Mouse (Mus musculus) liver, adult 2 months (tissue): ENCODE data around the gene E030030I06Rik. TPM values are rescaled to one million over a fixed set of nuclear protein-coding genes. Genes with fewer than 3 reads are reported as not detected.
A peak's percentile ranks its signal among the peaks of the same experiment; 100 is the strongest.
"Not testable (repeated sequence)": the region's sequence is repeated elsewhere in the genome, so short reads cannot be mapped to it uniquely, and the experiment has no call there.

Experiments used
- DNase-seq: peaks from one replicate; pipeline ENCODE4 v3.0.0-alpha.2; 2011; ENCODE audit warnings: low read depth, low spot score; ENCODE audit errors: extremely low read depth
- H3K27ac ChIP-seq: fragments of 200-500 bp; replicated peaks from 2 replicates; pipeline ENCODE4 v1.5.1; 2012; ENCODE audit warnings: low read depth, mild to moderate bottlenecking, control low read depth, inconsistent platforms, low read length; ENCODE audit not compliant: insufficient read depth
- H3K27me3 ChIP-seq: fragments of 200-500 bp; 2 replicates; pipeline ENCODE4 v1.6.1; 2012; ENCODE audit warnings: mild to moderate bottlenecking, moderate library complexity, low read length, inconsistent platforms; ENCODE audit not compliant: control insufficient read depth, insufficient read depth
- H3K36me3 ChIP-seq: fragments of 200-500 bp; 2 replicates; pipeline ENCODE4 v1.6.1; 2012; ENCODE audit warnings: low read length, inconsistent platforms; ENCODE audit not compliant: control insufficient read depth, insufficient read depth
- H3K4me1 ChIP-seq: fragments of 200-500 bp; 2 replicates; pipeline ENCODE4 v1.6.1; 2011; ENCODE audit warnings: low read length; ENCODE audit not compliant: control insufficient read depth, insufficient read depth
- H3K4me3 ChIP-seq: fragments of 200-500 bp; 2 replicates; pipeline ENCODE4 v1.5.1; 2011; ENCODE audit warnings: low read depth, mild to moderate bottlenecking, control low read depth, low read length, moderate library complexity; ENCODE audit not compliant: insufficient read depth
- H3K79me2 ChIP-seq: fragments of 200-500 bp; 2 replicates; pipeline ENCODE4 v1.6.1; 2012; ENCODE audit warnings: inconsistent platforms, mild to moderate bottlenecking, low read length, moderate library complexity; ENCODE audit not compliant: control insufficient read depth, insufficient read depth
- H3K9ac ChIP-seq: fragments of 200-500 bp; 2 replicates; pipeline ENCODE4 v1.6.1; 2012; ENCODE audit warnings: low read depth, mild to moderate bottlenecking, control low read depth, inconsistent platforms, low read length
- CTCF ChIP-seq: fragments of 200-500 bp; IDR thresholded peaks from 2 replicates; pipeline ENCODE4 v1.5.1; 2011; ENCODE audit warnings: low read depth, low read length, control low read depth
- POLR2A ChIP-seq: fragments of 200-500 bp; IDR thresholded peaks from 2 replicates; pipeline ENCODE4 v1.6.1; 2011; ENCODE audit warnings: low read length, control low read depth; ENCODE audit not compliant: insufficient read depth; ENCODE audit errors: extremely low read depth
- WGBS: fragments of 180-500 bp; shearing (Covaris S2); methylation state at CpG from one replicate; pipeline ENCODE4 v1.1.7; 2018; 5-methylcytosine and 5-hydroxymethylcytosine counted together
- polyA plus RNA-seq: library from polyadenylated mRNA; depleted of rRNA; stranded (reverse); fragments of >200 nt; gene quantifications from 2 replicates; pipeline ENCODE4 v1.2.3, GENCODE M21; 2012
- total RNA-seq: library from RNA; depleted of rRNA; stranded (reverse); fragments of >200 nt; gene quantifications from 2 replicates; pipeline ENCODE4 v1.2.3, GENCODE M21; 2014

Gene E030030I06Rik
- total and polyA plus RNA-seq, 2 experiments, result 1.2 to 7.0 TPM

DNA sequence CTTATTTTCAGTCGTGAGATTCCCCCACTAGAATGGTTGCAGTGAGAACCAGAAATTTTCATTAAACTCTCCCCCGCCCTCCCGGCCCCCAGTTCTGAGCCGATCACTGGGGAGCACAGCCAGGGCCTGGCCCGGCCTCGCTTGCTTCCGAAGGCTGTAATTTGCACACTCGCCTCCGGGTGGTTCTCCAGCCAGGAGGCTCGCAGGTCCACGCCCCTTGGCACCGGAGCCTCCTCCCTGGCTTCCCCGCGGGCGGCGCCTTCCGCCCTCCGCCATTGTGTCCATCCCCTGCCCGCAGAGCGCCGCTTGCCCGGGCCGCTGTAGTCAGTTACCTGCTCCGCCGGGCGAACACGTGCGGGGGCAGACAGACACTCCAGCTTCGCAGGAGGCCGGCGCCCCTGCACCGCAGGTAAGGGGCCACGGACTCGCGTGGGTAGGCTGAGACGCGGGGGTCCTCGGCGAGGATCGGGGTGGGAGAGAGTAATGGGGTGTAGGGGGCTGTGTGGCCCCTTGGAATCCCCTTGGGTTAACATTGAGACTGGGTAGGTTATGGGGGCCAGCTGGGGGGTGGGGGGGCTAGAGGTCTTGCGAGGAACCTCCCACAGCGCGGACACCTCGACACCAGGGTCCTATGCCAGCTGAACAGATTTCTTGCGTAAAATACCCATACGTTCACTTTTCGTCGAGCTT lies 9.4 kb upstream of the E030030I06Rik start, which contains the start of the genes Raet1e and H60b:
Raet1e (plus strand) TSS at position 260 of the 690 bp plus-strand sequence.
H60b (plus strand) TSS at position 277 of the 690 bp plus-strand sequence.
- peaks cover 11% of the 10 kb centered on the region for H3K27me3 ChIP-seq
- not testable (repeated sequence) for H3K79me2 ChIP-seq, H3K4me1 ChIP-seq, H3K27ac ChIP-seq, H3K36me3 ChIP-seq, H3K9ac ChIP-seq
- DNase-seq, result peak; percentile 68
- 2% methylated on average over 48 of the region's 48 CpGs for whole genome bisulfite sequencing
- peak; percentile 56 for TF ChIP-seq CTCF
- H3K4me3 ChIP-seq, result peak within 1 kb of the TSS; percentile 55; the same call in 1 of the 2 replicates

DNA sequence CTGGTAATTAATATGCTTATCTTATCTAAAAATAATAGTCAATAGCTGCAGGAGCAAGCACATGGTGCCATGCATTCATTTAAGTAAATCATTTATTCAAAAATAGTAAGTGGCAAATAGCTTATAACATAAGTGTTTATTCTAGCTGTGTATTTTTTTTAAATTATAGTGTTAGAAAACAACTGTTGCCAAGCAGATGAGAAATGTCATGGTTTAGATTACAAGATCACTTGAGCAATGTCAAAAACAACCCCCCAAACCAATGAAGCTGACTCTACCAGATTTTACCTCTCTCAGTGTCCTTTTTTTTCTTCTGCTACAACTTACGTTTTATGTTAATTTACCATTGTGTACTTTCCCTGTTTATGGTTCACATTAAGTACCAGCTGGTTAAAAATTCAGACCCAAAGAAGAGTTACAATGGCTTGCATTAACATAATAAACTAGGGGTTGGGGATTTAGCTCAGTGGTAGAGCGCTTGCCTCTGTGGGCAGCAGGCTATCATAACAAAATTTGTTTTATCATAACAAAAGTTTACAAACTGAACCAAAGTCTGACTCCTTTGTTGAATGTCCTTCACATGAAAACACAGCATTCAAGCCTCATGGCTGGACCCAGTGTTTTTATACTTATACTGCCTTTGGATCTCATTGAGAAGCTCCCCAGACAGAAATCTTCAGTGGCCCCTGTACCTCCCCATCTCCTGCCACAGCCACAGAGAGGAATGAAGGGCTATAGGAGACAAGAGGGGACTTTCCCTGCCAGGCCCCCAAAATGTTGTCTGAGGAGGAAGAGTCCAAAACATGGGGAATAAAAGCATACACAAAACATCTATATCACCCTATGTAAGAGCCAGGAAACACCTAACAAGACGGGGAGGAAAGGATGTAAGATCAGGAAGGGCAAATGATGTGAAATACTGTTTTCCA lies 6.1 kb upstream of the E030030I06Rik start:
- WGBS, result 35% methylated on average over 3 of the region's 3 CpGs
- Histone ChIP-seq H3K79me2 (no peaks in the 10 kb centered on the region), H3K27ac (no peak overlapping the region), H3K9ac (no peak overlapping the region), H3K36me3 (no peaks in the 10 kb centered on the region), H3K27me3 (peaks cover 22% of the 10 kb centered on the region), H3K4me1 (0 out of 2 replicates have a peak, but pooled peaks cover under 1% of the 10 kb centered on the region), H3K4me3 (no peak overlapping the region)
- no peak for DNase-seq
- TF ChIP-seq CTCF, result no peak
- TF ChIP-seq POLR2A, result no peak

DNA sequence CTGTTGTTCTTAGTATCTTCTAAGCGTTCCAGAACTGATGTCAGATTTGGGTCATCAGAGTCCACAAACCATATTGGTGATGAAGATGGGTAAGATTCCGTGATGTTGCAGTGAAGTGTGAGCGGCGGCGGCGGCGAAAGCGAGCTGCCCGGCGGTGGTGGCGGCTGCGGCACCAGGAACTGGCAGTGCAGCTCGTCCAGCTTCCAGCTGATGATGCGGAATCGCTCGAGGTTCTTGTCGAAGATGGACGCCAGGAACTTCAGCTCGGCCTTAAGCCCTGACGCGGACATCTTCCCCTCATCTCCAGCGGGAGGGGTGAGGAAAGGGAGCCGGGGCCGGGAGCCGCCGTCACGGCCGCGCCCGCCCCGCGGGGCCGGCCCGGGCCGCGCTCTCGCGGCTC lies 5.1 kb upstream of the E030030I06Rik start:
- not testable (repeated sequence) for H3K9ac ChIP-seq, H3K36me3 ChIP-seq, H3K4me3 ChIP-seq, H3K79me2 ChIP-seq, H3K27ac ChIP-seq, H3K4me1 ChIP-seq, DNase-seq
- 1% methylated on average over 38 of the region's 38 CpGs for WGBS
- H3K27me3 ChIP-seq, result peaks cover 31% of the 10 kb centered on the region

DNA sequence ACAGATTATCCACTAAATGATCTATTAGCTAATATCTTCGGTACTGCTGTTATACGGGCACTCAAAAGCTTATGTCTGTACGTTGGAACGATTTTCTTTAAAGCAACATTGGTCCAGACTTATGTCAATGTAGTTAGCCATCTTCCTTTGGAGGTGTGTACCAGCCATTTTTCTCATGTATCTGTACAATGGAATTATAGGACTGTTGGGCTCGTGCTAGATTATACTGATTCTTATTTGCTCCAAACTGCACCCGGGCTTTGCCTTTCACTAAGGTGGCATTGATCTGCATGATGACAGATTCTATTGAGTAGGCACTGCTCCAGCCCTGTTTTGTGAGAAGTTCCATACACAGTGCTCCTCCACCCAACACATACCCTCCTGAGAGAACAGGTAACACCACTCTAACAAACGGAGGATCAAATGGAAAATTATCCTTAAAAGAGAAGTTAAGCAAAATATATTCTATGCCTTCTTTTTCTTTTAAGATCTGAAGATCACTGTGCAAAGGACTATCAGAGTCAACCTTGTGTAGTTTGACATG lies 4.1 kb upstream of the E030030I06Rik start:
- WGBS, result 21% methylated on average over 7 of the region's 7 CpGs
- not testable (repeated sequence) for H3K9ac ChIP-seq, H3K4me1 ChIP-seq, DNase-seq, H3K4me3 ChIP-seq, H3K79me2 ChIP-seq, H3K36me3 ChIP-seq, H3K27ac ChIP-seq
- H3K27me3 ChIP-seq, result peaks cover 31% of the 10 kb centered on the region

DNA sequence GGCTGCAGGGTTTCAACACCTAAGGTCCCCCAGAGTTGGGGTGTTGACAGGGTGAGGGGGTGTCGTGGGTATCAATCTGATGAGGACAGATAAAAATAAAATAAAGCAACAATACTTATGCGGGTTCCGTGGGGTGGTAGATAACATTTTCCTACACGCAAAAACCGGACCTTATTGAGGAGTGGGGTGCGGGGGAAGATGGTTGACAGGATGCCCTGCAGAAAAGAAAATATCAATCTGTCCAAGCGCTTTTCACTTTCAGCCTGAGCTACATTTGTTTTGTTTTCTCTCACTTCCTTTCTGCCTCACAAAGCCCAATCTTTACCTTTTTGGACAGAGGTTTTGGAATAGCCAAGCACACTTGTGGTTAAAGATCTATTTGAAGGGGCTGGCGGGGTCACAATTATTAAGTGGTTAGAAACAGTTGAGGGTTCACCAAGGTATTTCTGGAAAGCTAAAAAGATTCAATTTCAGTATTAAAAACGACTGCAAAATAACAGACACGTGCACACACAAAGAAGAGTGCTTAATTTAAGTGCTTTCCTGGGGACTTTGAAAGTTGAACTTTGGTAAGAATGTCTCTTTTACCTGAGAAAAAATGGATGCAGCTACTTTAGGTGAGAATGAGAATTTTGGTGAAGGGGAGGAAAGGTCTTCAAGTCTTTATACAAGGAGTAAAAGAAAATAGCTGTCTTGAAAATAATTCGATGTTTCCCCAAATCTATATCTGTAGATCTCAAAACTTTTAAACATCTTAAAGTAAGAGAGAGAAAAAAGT lies 3.0 kb upstream of the E030030I06Rik start:
- not testable (repeated sequence) for H3K4me3 ChIP-seq, H3K9ac ChIP-seq, H3K36me3 ChIP-seq, DNase-seq, H3K4me1 ChIP-seq, H3K79me2 ChIP-seq, H3K27ac ChIP-seq
- H3K27me3 ChIP-seq, result peaks cover 31% of the 10 kb centered on the region
- 6% methylated on average over 11 of the region's 11 CpGs for WGBS

- H3K27ac ChIP-seq, H3K36me3 ChIP-seq, H3K9ac ChIP-seq, H3K4me1 ChIP-seq, H3K4me3 ChIP-seq, DNase-seq, H3K79me2 ChIP-seq: not testable (repeated sequence)
- WGBS, result 4% methylated on average over 55 of the region's 55 CpGs
- peaks cover 28% of the 10 kb centered on the region for H3K27me3 ChIP-seq
Measured at GRCm38 (mm10) chr10:22151056-22151862, 2.2 kb upstream of the E030030I06Rik start.
